Mouse (Mus musculus) liver, adult 2 months (tissue): ENCODE data around the gene Lrrc1.

Source experiments
- CTCF ChIP-seq: fragments of 200-500 bp; IDR thresholded peaks from 2 replicates; pipeline ENCODE4 v1.5.1; 2011; ENCODE audit warnings: low read depth, low read length, control low read depth
- POLR2A ChIP-seq: fragments of 200-500 bp; IDR thresholded peaks from 2 replicates; pipeline ENCODE4 v1.6.1; 2011; ENCODE audit warnings: low read length, control low read depth; ENCODE audit not compliant: insufficient read depth; ENCODE audit errors: extremely low read depth

DNA sequence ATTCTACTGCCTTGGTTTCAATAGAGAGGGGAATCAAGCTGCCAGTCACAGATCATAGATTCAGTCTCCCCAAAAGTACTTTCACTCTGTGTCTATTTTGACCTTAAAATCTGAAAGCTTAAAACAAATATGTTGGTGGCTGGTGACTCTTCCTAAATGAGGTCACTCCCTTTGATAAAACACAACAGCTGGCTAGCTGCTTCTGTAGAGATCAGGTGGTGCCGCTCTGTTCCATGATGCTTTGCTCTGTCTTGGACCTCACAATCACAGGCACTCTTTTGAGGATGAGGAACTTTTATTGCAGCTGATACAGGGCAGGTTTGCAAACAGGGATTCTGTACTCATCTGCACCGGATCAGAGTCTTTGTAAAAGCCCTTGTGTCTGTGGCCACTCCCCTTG is 8.8 kb upstream of the Lrrc1 start:
- no peak for TF ChIP-seq CTCF
- no peak for TF ChIP-seq POLR2A
